Mouse (Mus musculus) myocyte (in vitro differentiated cells): Measurements from ENCODE around the gene Bahcc1. TPM values are rescaled to one million over a fixed set of nuclear protein-coding genes. Genes with fewer than 3 reads are reported as not detected.

Experiments
- H3K27me3 ChIP-seq: one replicate; pipeline ENCODE4 v1.6.1; 2011; ENCODE audit not compliant: control insufficient read depth, insufficient read depth, insufficient read length
- H3K36me3 ChIP-seq: one replicate; pipeline ENCODE4 v1.6.1; 2011; ENCODE audit not compliant: control insufficient read depth, insufficient read depth
- H3K4me2 ChIP-seq: one replicate; pipeline ENCODE4 v1.6.1; 2011; ENCODE audit warnings: low read depth, control low read depth
- H3K4me3 ChIP-seq: one replicate; pipeline ENCODE4 v1.5.1; 2011; ENCODE audit warnings: mild to moderate bottlenecking, control low read depth, moderate library complexity
- H3K79me2 ChIP-seq: one replicate; pipeline ENCODE4 v1.6.1; 2011; ENCODE audit not compliant: control insufficient read depth, insufficient read depth
- H3ac ChIP-seq: one replicate; pipeline ENCODE4 v1.6.1; 2011; ENCODE audit not compliant: control insufficient read depth, insufficient read length
- CEBPB ChIP-seq: IDR thresholded peaks from 2 replicates; pipeline ENCODE4 v1.6.1; 2011; ENCODE audit warnings: mild to moderate bottlenecking, moderate library complexity; ENCODE audit not compliant: poor library complexity, insufficient read depth, severe bottlenecking
- E2F4 ChIP-seq: IDR thresholded peaks from one replicate; pipeline ENCODE4 v1.6.1; 2011; ENCODE audit warnings: mild to moderate bottlenecking, control low read depth, moderate library complexity; ENCODE audit not compliant: insufficient read depth
- MAX ChIP-seq: IDR thresholded peaks from one replicate; pipeline ENCODE4 v1.6.1; 2011; ENCODE audit warnings: low read depth, mild to moderate bottlenecking, control low read depth
- MYOD1 ChIP-seq, 3 experiments: IDR thresholded peaks; one replicate each; pipeline ENCODE4 v1.6.1; 2011; ENCODE audit warnings: control low read depth in 2 of 3, low read depth in 2 of 3, mild to moderate bottlenecking in 2 of 3, moderate library complexity in 1 of 3; ENCODE audit not compliant: insufficient read length in 2 of 3, control insufficient read depth in 1 of 3
- MYOG ChIP-seq, 3 experiments: IDR thresholded peaks; one replicate each; pipeline ENCODE4 v1.6.1; 2011; ENCODE audit warnings: control low read depth in 2 of 3, low read depth in 2 of 3, mild to moderate bottlenecking in 2 of 3; ENCODE audit not compliant: insufficient read length in 2 of 3, control insufficient read depth in 1 of 3, insufficient read depth in 1 of 3
- POLR2A ChIP-seq: IDR thresholded peaks from one replicate; pipeline ENCODE4 v1.6.1; 2011; ENCODE audit warnings: low read depth, mild to moderate bottlenecking, control low read depth, moderate library complexity; ENCODE audit not compliant: insufficient read length
- POLR2AphosphoS2 ChIP-seq: IDR thresholded peaks from one replicate; pipeline ENCODE4 v1.6.1; 2011; ENCODE audit warnings: low read depth, control low read depth; ENCODE audit not compliant: insufficient read length
- REST ChIP-seq: IDR thresholded peaks from one replicate; pipeline ENCODE4 v1.6.1; 2011; ENCODE audit warnings: mild to moderate bottlenecking, control low read depth, moderate library complexity; ENCODE audit not compliant: insufficient read depth, insufficient read length
- SRF ChIP-seq: IDR thresholded peaks from one replicate; pipeline ENCODE4 v1.6.1; 2011; ENCODE audit warnings: low read depth; ENCODE audit not compliant: control insufficient read depth, insufficient read length
- TCF12 ChIP-seq: IDR thresholded peaks from one replicate; pipeline ENCODE4 v1.6.1; 2011; ENCODE audit warnings: mild to moderate bottlenecking, control low read depth; ENCODE audit not compliant: poor library complexity, insufficient read depth, severe bottlenecking
- TCF3 ChIP-seq: IDR thresholded peaks from one replicate; pipeline ENCODE4 v1.6.1; 2011; ENCODE audit warnings: low read depth, control low read depth; ENCODE audit not compliant: insufficient read length
- USF1 ChIP-seq: IDR thresholded peaks from one replicate; pipeline ENCODE4 v1.6.1; 2011; ENCODE audit warnings: low read depth, mild to moderate bottlenecking, control low read depth, moderate library complexity
- polyA plus RNA-seq: library from polyadenylated mRNA; unstranded; fragments of >200 nt; fragmentation: generic; extraction: Trizol; gene quantifications from one replicate; pipeline ENCODE4 v1.2.1, GENCODE M21; 2012; ENCODE audit warnings: missing spikeins

Gene Bahcc1
- polyA plus RNA-seq, 1 experiment: 6.3 TPM

DNA sequence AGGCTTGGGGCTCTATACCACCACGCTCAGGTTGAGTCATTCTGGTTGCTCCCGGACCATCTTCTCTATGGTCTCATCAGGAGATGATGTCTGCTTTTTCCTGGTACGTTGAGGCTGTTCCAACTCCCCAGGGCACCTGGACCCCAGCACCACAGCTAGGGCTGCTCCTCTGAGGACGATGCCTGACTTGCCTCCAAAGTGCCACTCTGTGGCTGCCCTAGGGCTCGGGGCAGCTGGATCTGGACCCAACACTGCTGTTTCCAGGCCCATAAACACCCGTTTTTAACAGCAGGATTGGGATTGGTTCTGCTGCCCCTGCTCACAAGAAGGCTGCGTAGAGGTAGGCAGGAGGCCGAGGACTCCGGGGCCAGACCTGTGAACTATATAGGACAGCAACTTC, 70.4 kb downstream of the Bahcc1 start:
- no peaks in the 10 kb centered on the region for H3K36me3 ChIP-seq
- H3K27me3 ChIP-seq: no peaks in the 10 kb centered on the region
- no peak overlapping the region for H3K4me3 ChIP-seq
- no peaks in the 10 kb centered on the region for H3K79me2 ChIP-seq
- H3ac ChIP-seq: no peak overlapping the region
- H3K4me2 ChIP-seq: no peak overlapping the region
- TF ChIP-seq POLR2AphosphoS2: no peak
- no peak for TF ChIP-seq MYOG (IDR thresholded peaks at IDR 0.05; ENCODE audit: control insufficient read depth in 1 of 3, insufficient read depth in 1 of 3, insufficient read length in 2 of 3, low read depth in 2 of 3)
- no peak for TF ChIP-seq MAX
- TF ChIP-seq TCF12: no peak
- no peak for TF ChIP-seq MYOD1 (IDR thresholded peaks at IDR 0.05; ENCODE audit: control insufficient read depth in 1 of 3, insufficient read length in 2 of 3, low read depth in 2 of 3)
- TF ChIP-seq CEBPB: no peak
- TF ChIP-seq POLR2A: no peak
- TF ChIP-seq E2F4: no peak
- no peak for TF ChIP-seq REST

DNA sequence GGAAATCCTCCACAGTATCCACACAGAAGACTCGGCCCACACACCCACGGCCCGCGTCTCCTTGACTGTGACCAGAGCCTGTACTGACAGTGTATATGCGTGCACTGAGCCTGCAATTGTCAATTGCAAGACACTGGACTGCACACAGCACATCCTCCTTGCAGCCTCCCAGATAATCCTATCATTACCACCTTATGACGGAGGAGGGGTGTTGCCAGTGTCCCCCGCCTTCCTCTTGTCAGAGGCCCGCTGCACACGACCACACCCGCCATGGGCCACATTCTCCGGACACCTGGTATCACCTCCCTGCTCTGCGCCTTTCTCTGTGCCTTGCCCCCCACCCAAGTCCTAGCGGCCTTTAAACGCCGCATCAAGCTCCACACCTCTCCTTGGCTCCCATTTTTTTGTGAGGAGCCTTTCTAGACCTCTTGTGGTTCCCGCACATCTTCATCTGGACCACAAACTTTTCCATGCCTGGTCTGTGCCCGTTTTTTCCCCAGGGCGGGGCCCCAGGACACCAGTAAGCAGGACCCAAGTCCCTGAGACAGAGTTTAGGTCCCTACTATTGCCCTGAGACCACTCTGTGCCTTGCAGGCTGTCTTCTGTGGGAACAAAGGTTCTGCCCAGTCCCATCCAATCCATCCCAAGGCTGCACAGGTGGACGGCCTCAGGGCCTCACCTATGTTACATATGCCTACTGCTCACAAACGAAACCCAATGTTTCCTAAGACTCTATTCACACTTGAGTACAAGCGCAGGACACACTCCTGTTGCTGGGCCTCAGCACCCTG, 71.0 kb downstream of the Bahcc1 start:
- no peaks in the 10 kb centered on the region for H3K36me3 ChIP-seq
- H3K79me2 ChIP-seq: no peaks in the 10 kb centered on the region
- H3ac ChIP-seq: no peak overlapping the region
- H3K4me3 ChIP-seq: no peak overlapping the region
- H3K4me2 ChIP-seq: no peak overlapping the region
- H3K27me3 ChIP-seq: no peaks in the 10 kb centered on the region
- TF ChIP-seq E2F4 (no peak), REST (no peak), CEBPB (no peak), MYOD1 (IDR thresholded peaks at IDR 0.05; ENCODE audit: control insufficient read depth in 1 of 3, insufficient read length in 2 of 3, low read depth in 2 of 3) (no peak), USF1 (no peak)

DNA sequence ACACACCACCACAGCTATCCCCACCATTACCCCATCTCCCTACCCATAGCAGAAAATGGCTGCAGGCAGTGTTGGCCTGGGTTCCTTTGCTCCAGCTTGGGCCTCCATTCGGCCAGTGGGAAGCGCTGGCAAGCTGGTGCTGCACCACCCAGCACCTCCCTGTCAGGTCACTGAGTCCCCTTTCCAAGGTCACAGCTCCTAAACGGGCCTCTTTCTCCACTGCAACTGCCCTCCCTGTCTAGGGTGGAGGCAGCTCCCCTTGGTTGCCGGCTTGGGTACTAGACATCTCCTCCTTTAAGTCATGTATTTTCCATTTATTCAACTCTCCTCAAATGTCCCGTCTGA, 71.6 kb downstream of the Bahcc1 start:
- no peak overlapping the region for H3K4me3 ChIP-seq
- TF ChIP-seq MAX (no peak), MYOG (IDR thresholded peaks at IDR 0.05; ENCODE audit: control insufficient read depth in 1 of 3, insufficient read depth in 1 of 3, insufficient read length in 2 of 3, low read depth in 2 of 3) (no peak), MYOD1 (IDR thresholded peaks at IDR 0.05; ENCODE audit: control insufficient read depth in 1 of 3, insufficient read length in 2 of 3, low read depth in 2 of 3) (no peak), POLR2A (no peak), USF1 (no peak), SRF (no peak), TCF3 (no peak), POLR2AphosphoS2 (no peak), TCF12 (no peak), REST (no peak), CEBPB (no peak), E2F4 (no peak)
- H3ac ChIP-seq: no peak overlapping the region

DNA sequence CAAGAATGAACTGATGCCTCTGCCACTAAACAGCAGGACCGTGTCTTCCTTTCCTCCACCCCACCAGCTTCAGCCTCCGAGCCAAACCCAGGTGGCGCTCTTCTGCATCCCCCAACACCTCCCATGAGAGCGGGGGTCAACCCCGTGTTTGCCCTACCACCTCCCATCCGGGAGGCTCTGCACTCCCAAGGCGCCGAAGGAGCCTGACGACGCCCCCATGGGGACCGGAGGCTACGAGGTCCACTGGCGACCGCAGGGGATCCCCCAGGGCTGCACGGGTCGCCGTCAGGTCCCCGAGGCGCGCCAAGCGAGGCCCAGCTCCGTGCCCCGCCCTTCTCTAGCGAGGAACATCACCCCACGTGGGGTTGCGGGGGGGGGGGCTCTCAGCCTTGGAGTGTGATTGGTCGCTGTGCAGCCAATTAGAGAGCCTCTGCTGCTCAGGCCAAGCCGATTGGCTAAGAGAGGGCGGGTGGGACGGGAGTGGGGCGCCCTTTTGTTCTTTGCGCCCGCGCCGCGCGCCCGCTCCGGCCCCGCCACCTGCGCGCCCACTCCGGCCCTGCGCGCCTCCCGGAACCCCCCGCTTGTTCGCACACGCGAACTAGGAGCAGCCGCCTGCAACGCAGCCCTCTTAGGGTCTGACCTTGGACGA, 72.3 kb downstream of the Bahcc1 start:
- TF ChIP-seq E2F4: no peak
- TF ChIP-seq TCF12: no peak
- TF ChIP-seq CEBPB: no peak
- TF ChIP-seq REST: no peak
- TF ChIP-seq TCF3: peak; percentile 29
- no peak for TF ChIP-seq MAX
- peak in 2 of 3 experiments; percentile 41 to 55 for TF ChIP-seq MYOG (IDR thresholded peaks at IDR 0.05; ENCODE audit: control insufficient read depth in 1 of 3, insufficient read depth in 1 of 3, insufficient read length in 2 of 3, low read depth in 2 of 3)
- no peak for TF ChIP-seq POLR2AphosphoS2
- TF ChIP-seq MYOD1 (IDR thresholded peaks at IDR 0.05; ENCODE audit: control insufficient read depth in 1 of 3, insufficient read length in 2 of 3, low read depth in 2 of 3): peak in 1 of 3 experiments; percentile 46
- no peak for TF ChIP-seq SRF
- TF ChIP-seq USF1: peak; percentile 26
- peak; percentile 76 for TF ChIP-seq POLR2A
- Histone ChIP-seq H3K36me3 (no peaks in the 10 kb centered on the region), H3K4me2 (peak overlapping the region; percentile 97), H3K79me2 (no peaks in the 10 kb centered on the region), H3K4me3 (peak overlapping the region; percentile 19), H3ac (peak overlapping the region; percentile 18), H3K27me3 (no peaks in the 10 kb centered on the region)

More for the DNA sequence above, 71.6 kb downstream of the Bahcc1 start:
- H3K36me3 ChIP-seq: no peaks in the 10 kb centered on the region
- no peaks in the 10 kb centered on the region for H3K79me2 ChIP-seq
- peak overlapping the region; percentile 95 for H3K4me2 ChIP-seq
- H3K27me3 ChIP-seq: no peaks in the 10 kb centered on the region
